Comparison of ENCODE assay signal across 8 mouse cellular contexts in the genomic region with DNA sequence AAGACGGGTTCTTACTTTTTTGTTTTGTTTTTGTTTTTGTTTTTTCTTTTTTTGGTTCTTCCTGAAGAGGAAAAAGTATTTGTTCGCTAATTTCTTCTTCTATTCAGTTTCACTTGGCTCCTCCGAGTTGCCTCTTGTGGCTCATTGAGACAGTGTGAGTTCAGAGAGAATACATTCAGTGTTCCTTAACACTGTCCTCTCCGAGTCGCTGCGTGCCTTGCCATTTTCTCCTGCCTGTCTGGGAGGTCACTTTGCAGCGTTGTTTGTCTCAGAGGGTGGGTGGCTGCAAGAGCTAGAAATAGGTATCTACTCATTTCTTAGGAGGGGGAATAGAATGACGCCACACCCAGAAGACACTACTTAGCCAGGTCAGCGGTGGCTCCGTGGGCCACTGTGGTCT.
A peak's percentile ranks its signal among the peaks of the same experiment; 100 is the strongest.
DNase-seq lines count a peak whose midpoint lies in the region; ATAC-seq and TF ChIP-seq lines count a peak whose summit lies in the region.

No protein-coding gene starts in this region.

- 68% methylated on average over 10 of the region's 10 CpGs for WGBS in forebrain, embryonic 13.5 days
- 68% methylated on average over 10 of the region's 10 CpGs for WGBS in forebrain, embryonic 15.5 days
- 54% methylated on average over 10 of the region's 10 CpGs for WGBS in kidney, postnatal 0 days
- 64% methylated on average over 10 of the region's 10 CpGs for WGBS in hindbrain, embryonic 16.5 days

- 0 out of 2 replicates have a peak overlapping the region, but pooled peaks have one; percentile 2 for H3K9ac ChIP-seq in forebrain, embryonic 13.5 days
- no peak overlapping the region for H3K9ac ChIP-seq in forebrain, embryonic 15.5 days (replicated peaks)
- H3K9ac ChIP-seq in kidney, postnatal 0 days (ENCODE audit: low read depth, low read length) = 0 out of 2 replicates have a peak overlapping the region, but pooled peaks have one; percentile 9
- peak overlapping the region; percentile 41; the same call in 1 of the 2 replicates for H3K9ac ChIP-seq in hindbrain, embryonic 16.5 days (ENCODE audit: low read depth, low read length)

- no peaks in the 10 kb centered on the region for H3K4me1 ChIP-seq in forebrain, embryonic 13.5 days
- H3K4me1 ChIP-seq in forebrain, embryonic 15.5 days = no peaks in the 10 kb centered on the region
- H3K4me1 ChIP-seq in kidney, postnatal 0 days (replicated peaks; ENCODE audit: insufficient read depth, low read length) = no peaks in the 10 kb centered on the region
- no peaks in the 10 kb centered on the region for H3K4me1 ChIP-seq in hindbrain, embryonic 16.5 days (ENCODE audit: control insufficient read depth, insufficient read depth, low read depth, low read length)

- no peak for DNase-seq in kidney, postnatal 0 days (ENCODE audit: low spot score)
- no peak for DNase-seq in kidney, postnatal 14 days
- DNase-seq in 416B (ENCODE audit: low read depth) = peak; percentile 50
- no peak for DNase-seq in urinary bladder, postnatal 10 days (ENCODE audit: low spot score)
- DNase-seq in layer of hippocampus, adult 9-11 months = no peak

- TF ChIP-seq CTCF in kidney, postnatal 0 days (IDR thresholded peaks at IDR 0.05; ENCODE audit: low read depth) = no peak

- H3K4me3 ChIP-seq in forebrain, embryonic 13.5 days = no peak overlapping the region
- no peak overlapping the region for H3K4me3 ChIP-seq in forebrain, embryonic 15.5 days
- peak overlapping the region; percentile 23; the same call in 1 of the 2 replicates for H3K4me3 ChIP-seq in kidney, postnatal 0 days (replicated peaks; ENCODE audit: low read depth, low read length)
- peak overlapping the region; percentile 27 for H3K4me3 ChIP-seq in hindbrain, embryonic 16.5 days (ENCODE audit: low read length)

- H3K4me2 ChIP-seq in forebrain, embryonic 13.5 days = 0 out of 2 replicates have a peak overlapping the region, but pooled peaks have one; percentile 20
- H3K4me2 ChIP-seq in forebrain, embryonic 15.5 days (replicated peaks) = no peak overlapping the region
- H3K4me2 ChIP-seq in kidney, postnatal 0 days (ENCODE audit: low read length) = peak overlapping the region; percentile 55
- H3K4me2 ChIP-seq in hindbrain, embryonic 16.5 days (ENCODE audit: low read length) = peak overlapping the region; percentile 48

- H3K27ac ChIP-seq in forebrain, embryonic 13.5 days = no peak overlapping the region
- H3K27ac ChIP-seq in forebrain, embryonic 15.5 days (replicated peaks) = no peak overlapping the region
- no peak overlapping the region for H3K27ac ChIP-seq in kidney, postnatal 0 days
- no peak overlapping the region for H3K27ac ChIP-seq in hindbrain, embryonic 16.5 days (ENCODE audit: low read depth, low read length)

- H3K27me3 ChIP-seq in forebrain, embryonic 13.5 days = no peaks in the 10 kb centered on the region
- no peaks in the 10 kb centered on the region for H3K27me3 ChIP-seq in forebrain, embryonic 15.5 days
- H3K27me3 ChIP-seq in kidney, postnatal 0 days (ENCODE audit: insufficient read depth, low read length) = no peaks in the 10 kb centered on the region
- no peaks in the 10 kb centered on the region for H3K27me3 ChIP-seq in hindbrain, embryonic 16.5 days (replicated peaks; ENCODE audit: control insufficient read depth, insufficient read depth, low read length)

- H3K9me3 ChIP-seq in forebrain, embryonic 13.5 days (replicated peaks) = no peaks in the 10 kb centered on the region
- H3K9me3 ChIP-seq in forebrain, embryonic 15.5 days = 0 out of 2 replicates have a peak, but pooled peaks cover 3% of the 10 kb centered on the region
- H3K9me3 ChIP-seq in kidney, postnatal 0 days (replicated peaks; ENCODE audit: low read length) = no peaks in the 10 kb centered on the region
- no peaks in the 10 kb centered on the region for H3K9me3 ChIP-seq in hindbrain, embryonic 16.5 days (ENCODE audit: control insufficient read depth, low read length)

- H3K36me3 ChIP-seq in forebrain, embryonic 13.5 days (ENCODE audit: poor library complexity, severe bottlenecking) = no peaks in the 10 kb centered on the region
- H3K36me3 ChIP-seq in forebrain, embryonic 15.5 days = no peaks in the 10 kb centered on the region
- H3K36me3 ChIP-seq in kidney, postnatal 0 days (ENCODE audit: insufficient read depth, low read length) = no peaks in the 10 kb centered on the region
- no peaks in the 10 kb centered on the region for H3K36me3 ChIP-seq in hindbrain, embryonic 16.5 days (ENCODE audit: control insufficient read depth, insufficient read depth, low read length)

- ATAC-seq in forebrain, embryonic 13.5 days = no peak
- no peak; the same call in 1 of the 2 replicates for ATAC-seq in forebrain, embryonic 15.5 days (replicated peaks)
- no peak for ATAC-seq in kidney, postnatal 0 days (replicated peaks; ENCODE audit: low FRiP score, low read depth)
- no peak; the same call in 1 of the 2 replicates for ATAC-seq in hindbrain, embryonic 16.5 days

Comparison
In these comparisons a context has a peak if more than half of its experiments do, and no peak if none do; other contexts are left out.
1. H3K4me3 ChIP-seq: peak in kidney, postnatal 0 days (single experiment) and hindbrain, embryonic 16.5 days (single experiment); none in forebrain, embryonic 13.5 days (single experiment) and forebrain, embryonic 15.5 days (single experiment).